Mouse (Mus musculus) myocyte (in vitro differentiated cells): Measurements from ENCODE around the gene Apbb1ip. TPM values are rescaled to one million over a fixed set of nuclear protein-coding genes. Genes with fewer than 3 reads are reported as not detected.

ENCODE experiments used
- H3K27me3 ChIP-seq: one replicate; pipeline ENCODE4 v1.6.1; 2011; ENCODE audit not compliant: control insufficient read depth, insufficient read depth, insufficient read length
- H3K36me3 ChIP-seq: one replicate; pipeline ENCODE4 v1.6.1; 2011; ENCODE audit not compliant: control insufficient read depth, insufficient read depth
- H3K4me2 ChIP-seq: one replicate; pipeline ENCODE4 v1.6.1; 2011; ENCODE audit warnings: low read depth, control low read depth
- H3K4me3 ChIP-seq: one replicate; pipeline ENCODE4 v1.5.1; 2011; ENCODE audit warnings: mild to moderate bottlenecking, control low read depth, moderate library complexity
- H3K79me2 ChIP-seq: one replicate; pipeline ENCODE4 v1.6.1; 2011; ENCODE audit not compliant: control insufficient read depth, insufficient read depth
- H3ac ChIP-seq: one replicate; pipeline ENCODE4 v1.6.1; 2011; ENCODE audit not compliant: control insufficient read depth, insufficient read length
- CEBPB ChIP-seq: IDR thresholded peaks from 2 replicates; pipeline ENCODE4 v1.6.1; 2011; ENCODE audit warnings: mild to moderate bottlenecking, moderate library complexity; ENCODE audit not compliant: poor library complexity, insufficient read depth, severe bottlenecking
- E2F4 ChIP-seq: IDR thresholded peaks from one replicate; pipeline ENCODE4 v1.6.1; 2011; ENCODE audit warnings: mild to moderate bottlenecking, control low read depth, moderate library complexity; ENCODE audit not compliant: insufficient read depth
- MAX ChIP-seq: IDR thresholded peaks from one replicate; pipeline ENCODE4 v1.6.1; 2011; ENCODE audit warnings: low read depth, mild to moderate bottlenecking, control low read depth
- MYOD1 ChIP-seq, 3 experiments: IDR thresholded peaks; one replicate each; pipeline ENCODE4 v1.6.1; 2011; ENCODE audit warnings: control low read depth in 2 of 3, low read depth in 2 of 3, mild to moderate bottlenecking in 2 of 3, moderate library complexity in 1 of 3; ENCODE audit not compliant: insufficient read length in 2 of 3, control insufficient read depth in 1 of 3
- MYOG ChIP-seq, 3 experiments: IDR thresholded peaks; one replicate each; pipeline ENCODE4 v1.6.1; 2011; ENCODE audit warnings: control low read depth in 2 of 3, low read depth in 2 of 3, mild to moderate bottlenecking in 2 of 3; ENCODE audit not compliant: insufficient read length in 2 of 3, control insufficient read depth in 1 of 3, insufficient read depth in 1 of 3
- POLR2A ChIP-seq: IDR thresholded peaks from one replicate; pipeline ENCODE4 v1.6.1; 2011; ENCODE audit warnings: low read depth, mild to moderate bottlenecking, control low read depth, moderate library complexity; ENCODE audit not compliant: insufficient read length
- POLR2AphosphoS2 ChIP-seq: IDR thresholded peaks from one replicate; pipeline ENCODE4 v1.6.1; 2011; ENCODE audit warnings: low read depth, control low read depth; ENCODE audit not compliant: insufficient read length
- REST ChIP-seq: IDR thresholded peaks from one replicate; pipeline ENCODE4 v1.6.1; 2011; ENCODE audit warnings: mild to moderate bottlenecking, control low read depth, moderate library complexity; ENCODE audit not compliant: insufficient read depth, insufficient read length
- SRF ChIP-seq: IDR thresholded peaks from one replicate; pipeline ENCODE4 v1.6.1; 2011; ENCODE audit warnings: low read depth; ENCODE audit not compliant: control insufficient read depth, insufficient read length
- TCF12 ChIP-seq: IDR thresholded peaks from one replicate; pipeline ENCODE4 v1.6.1; 2011; ENCODE audit warnings: mild to moderate bottlenecking, control low read depth; ENCODE audit not compliant: poor library complexity, insufficient read depth, severe bottlenecking
- TCF3 ChIP-seq: IDR thresholded peaks from one replicate; pipeline ENCODE4 v1.6.1; 2011; ENCODE audit warnings: low read depth, control low read depth; ENCODE audit not compliant: insufficient read length
- USF1 ChIP-seq: IDR thresholded peaks from one replicate; pipeline ENCODE4 v1.6.1; 2011; ENCODE audit warnings: low read depth, mild to moderate bottlenecking, control low read depth, moderate library complexity
- polyA plus RNA-seq: library from polyadenylated mRNA; unstranded; fragments of >200 nt; fragmentation: generic; extraction: Trizol; gene quantifications from one replicate; pipeline ENCODE4 v1.2.1, GENCODE M21; 2012; ENCODE audit warnings: missing spikeins

Apbb1ip gene
- polyA plus RNA-seq, 1 experiment, result 4.9 TPM

GRCm38 (mm10) chr2:22747941-22748340, 26.0 kb upstream of the Apbb1ip start:
- no peak overlapping the region for H3K4me2 ChIP-seq
- H3K27me3 ChIP-seq, result no peaks in the 10 kb centered on the region
- no peak overlapping the region for H3K4me3 ChIP-seq
- no peaks in the 10 kb centered on the region for H3K79me2 ChIP-seq
- no peak for TF ChIP-seq POLR2AphosphoS2
- no peak for TF ChIP-seq MAX
- TF ChIP-seq MYOG (IDR thresholded peaks at IDR 0.05; ENCODE audit: control insufficient read depth in 1 of 3, insufficient read depth in 1 of 3, insufficient read length in 2 of 3, low read depth in 2 of 3), result no peak
- no peak for TF ChIP-seq TCF3
- TF ChIP-seq SRF, result no peak
- no peak for TF ChIP-seq CEBPB
- no peak for TF ChIP-seq TCF12
- TF ChIP-seq USF1, result no peak
- TF ChIP-seq POLR2A, result no peak
- TF ChIP-seq MYOD1 (IDR thresholded peaks at IDR 0.05; ENCODE audit: control insufficient read depth in 1 of 3, insufficient read length in 2 of 3, low read depth in 2 of 3), result no peak
- TF ChIP-seq E2F4, result no peak
- no peak for TF ChIP-seq REST
- no peak overlapping the region for H3ac ChIP-seq
- no peaks in the 10 kb centered on the region for H3K36me3 ChIP-seq

GRCm38 (mm10) chr2:22749761-22750160, 24.1 kb upstream of the Apbb1ip start:
- TF ChIP-seq MYOG (IDR thresholded peaks at IDR 0.05; ENCODE audit: control insufficient read depth in 1 of 3, insufficient read depth in 1 of 3, insufficient read length in 2 of 3, low read depth in 2 of 3), result no peak
- H3K4me2 ChIP-seq, result no peak overlapping the region
- no peak overlapping the region for H3ac ChIP-seq
- H3K36me3 ChIP-seq, result no peaks in the 10 kb centered on the region
- H3K4me3 ChIP-seq, result no peak overlapping the region
- H3K79me2 ChIP-seq, result no peaks in the 10 kb centered on the region
- H3K27me3 ChIP-seq, result no peaks in the 10 kb centered on the region

DNA sequence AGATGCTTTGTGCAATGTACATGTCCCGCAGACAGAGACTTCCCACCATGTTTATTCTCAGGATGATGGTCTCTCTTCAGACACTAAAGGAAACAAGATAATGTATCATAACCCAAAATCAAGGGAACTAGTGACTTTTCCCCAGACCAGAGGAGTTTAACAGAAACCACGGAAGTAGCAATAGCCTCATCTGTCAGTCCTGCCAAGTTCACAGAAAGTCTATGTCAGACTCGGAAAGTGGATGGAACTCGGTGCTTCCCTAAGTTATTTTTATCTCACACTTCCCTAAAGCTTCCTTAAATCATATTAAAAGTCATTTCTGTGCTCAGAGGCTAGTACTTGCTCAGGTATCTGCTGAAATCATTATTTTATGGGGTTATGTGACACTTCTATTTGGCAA, 21.4 kb upstream of the Apbb1ip start:
- no peak for TF ChIP-seq MAX
- no peak for TF ChIP-seq SRF
- no peak for TF ChIP-seq POLR2AphosphoS2
- TF ChIP-seq MYOD1 (IDR thresholded peaks at IDR 0.05; ENCODE audit: control insufficient read depth in 1 of 3, insufficient read length in 2 of 3, low read depth in 2 of 3), result no peak
- TF ChIP-seq E2F4, result no peak
- TF ChIP-seq TCF12, result no peak
- no peak for TF ChIP-seq CEBPB
- TF ChIP-seq POLR2A, result no peak
- no peak for TF ChIP-seq TCF3
- TF ChIP-seq REST, result no peak
- Histone ChIP-seq H3K36me3 (no peaks in the 10 kb centered on the region), H3K79me2 (no peaks in the 10 kb centered on the region)

GRCm38 (mm10) chr2:22753461-22754075, 20.3 kb upstream of the Apbb1ip start:
- Histone ChIP-seq H3K4me2 (no peak overlapping the region), H3K4me3 (no peak overlapping the region), H3ac (no peak overlapping the region), H3K36me3 (no peaks in the 10 kb centered on the region), H3K79me2 (no peaks in the 10 kb centered on the region), H3K27me3 (no peaks in the 10 kb centered on the region)
- TF ChIP-seq MAX (no peak), POLR2A (no peak), REST (no peak), CEBPB (no peak), TCF12 (no peak), SRF (no peak), TCF3 (no peak), E2F4 (no peak), POLR2AphosphoS2 (no peak), USF1 (no peak), MYOG (IDR thresholded peaks at IDR 0.05; ENCODE audit: control insufficient read depth in 1 of 3, insufficient read depth in 1 of 3, insufficient read length in 2 of 3, low read depth in 2 of 3) (no peak), MYOD1 (IDR thresholded peaks at IDR 0.05; ENCODE audit: control insufficient read depth in 1 of 3, insufficient read length in 2 of 3, low read depth in 2 of 3) (no peak)

More for the DNA sequence above, 21.4 kb upstream of the Apbb1ip start:
- H3K4me3 ChIP-seq, result no peak overlapping the region
- no peak overlapping the region for H3ac ChIP-seq
- H3K4me2 ChIP-seq, result no peak overlapping the region
- no peaks in the 10 kb centered on the region for H3K27me3 ChIP-seq

- H3K4me2 ChIP-seq, result no peak overlapping the region
- no peak overlapping the region for H3ac ChIP-seq
- H3K36me3 ChIP-seq, result no peaks in the 10 kb centered on the region
- H3K4me3 ChIP-seq, result no peak overlapping the region
- TF ChIP-seq SRF (no peak), USF1 (no peak), CEBPB (no peak), TCF12 (no peak), E2F4 (no peak)
- no peaks in the 10 kb centered on the region for H3K27me3 ChIP-seq
- no peaks in the 10 kb centered on the region for H3K79me2 ChIP-seq
Observed at GRCm38 (mm10) chr2:22754222-22754824, 19.6 kb upstream of the Apbb1ip start.
